Mouse (Mus musculus): ENCODE data around the gene B3galt2.

- no peak for TF ChIP-seq POLR2A (IDR thresholded peaks at IDR 0.05; ENCODE audit: borderline replicate concordance, extremely low read depth, insufficient read depth, insufficient read length, poor library complexity, severe bottlenecking)
- TF ChIP-seq CTCF (IDR thresholded peaks at IDR 0.05; ENCODE audit: borderline replicate concordance, extremely low read depth, insufficient read depth, insufficient read length): no peak
Observed at GRCm38 (mm10) chr1:143681108-143681507, 40.6 kb downstream of the B3galt2 start.
